Mouse (Mus musculus) spleen, postnatal 36 days (tissue): Measurements from ENCODE around the gene Tcp11.

Experiments used
- DNase-seq, 2 experiments: peaks; one replicate each; pipeline ENCODE4 v3.0.0; 2022; ENCODE audit warnings: low spot score in 2 of 2, mixed read lengths in 1 of 2

Tcp11 gene

GRCm38 (mm10) chr17:28040620-28041019 is 39.8 kb downstream of the Tcp11 start:
- no peak for DNase-seq

GRCm38 (mm10) chr17:28036813-28037756 is 43.4 kb downstream of the Tcp11 start:
- DNase-seq = no peak

GRCm38 (mm10) chr17:28034986-28035385 is 45.5 kb downstream of the Tcp11 start:
- no peak for DNase-seq

- no peak for DNase-seq
These were observed 47.3 kb downstream of the Tcp11 start for GRCm38 (mm10) chr17:28033046-28033580.

DNA sequence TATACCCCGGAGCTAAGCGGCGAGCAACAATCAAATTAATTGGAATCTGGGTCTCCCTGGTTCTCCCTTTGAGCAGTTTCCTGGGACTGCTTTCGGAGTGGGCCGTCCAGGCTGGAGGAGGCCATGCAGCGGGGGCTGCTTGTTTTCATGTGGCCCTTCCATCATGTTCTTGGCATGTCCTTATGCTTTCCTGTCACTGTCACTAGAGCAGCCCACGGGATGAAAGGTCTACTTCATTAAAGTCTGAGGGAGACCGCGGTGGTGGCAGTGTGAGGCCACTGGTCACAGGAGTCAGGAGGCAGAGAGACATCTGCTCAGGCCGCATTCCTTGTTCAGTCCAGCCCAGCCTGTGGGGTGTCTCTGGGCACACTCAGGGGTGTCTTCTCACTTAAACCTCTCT is 48.2 kb downstream of the Tcp11 start:
- no peak for DNase-seq

GRCm38 (mm10) chr17:28031281-28031941 is 49.0 kb downstream of the Tcp11 start:
- no peak for DNase-seq

GRCm38 (mm10) chr17:28030446-28030845 is 50.0 kb downstream of the Tcp11 start:
- no peak for DNase-seq

- no peak for DNase-seq
These were observed 51.1 kb downstream of the Tcp11 start for GRCm38 (mm10) chr17:28029308-28029707.

DNA sequence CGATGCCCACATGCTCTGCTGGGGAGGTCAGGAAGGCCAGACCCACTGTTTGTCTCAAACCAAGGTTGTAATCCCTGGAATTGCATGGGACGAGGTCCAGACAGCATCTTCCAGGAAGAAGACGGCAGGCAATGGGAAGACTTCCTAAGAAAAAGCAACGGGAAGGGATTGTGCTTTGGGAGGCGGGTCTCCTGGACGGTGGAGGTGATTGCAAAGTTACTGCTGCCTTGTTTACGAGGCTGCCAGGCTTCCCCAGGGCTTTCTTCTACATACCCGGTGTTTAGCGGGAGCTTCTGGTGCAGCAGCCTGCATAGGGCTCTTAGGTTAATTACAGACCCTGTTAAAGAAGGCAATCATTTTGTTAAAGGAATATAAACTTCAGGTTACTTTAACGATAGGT is 52.2 kb downstream of the Tcp11 start:
- no peak for DNase-seq

DNA sequence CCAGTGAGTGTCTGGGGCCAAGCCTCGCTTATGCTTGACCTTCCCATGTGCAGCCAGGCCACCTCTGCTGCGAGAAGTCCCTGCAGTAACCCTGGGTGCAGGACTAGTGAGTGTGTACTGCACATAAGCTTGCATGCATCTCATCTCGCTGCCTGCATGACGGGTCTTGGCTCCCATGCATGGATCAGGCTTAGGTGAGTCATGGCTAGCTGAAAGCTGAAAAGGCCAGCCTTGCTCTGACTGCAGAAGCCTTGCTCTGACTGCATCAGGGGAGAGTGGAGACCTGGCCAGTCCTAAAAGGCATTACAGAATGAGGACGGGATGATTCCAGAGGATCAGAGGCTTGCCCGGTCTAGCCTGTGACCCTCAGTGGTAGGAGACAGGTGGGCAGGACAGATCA is 53.2 kb downstream of the Tcp11 start:
- no peak for DNase-seq

GRCm38 (mm10) chr17:28026111-28026872 is 54.1 kb downstream of the Tcp11 start:
- DNase-seq = no peak

DNA sequence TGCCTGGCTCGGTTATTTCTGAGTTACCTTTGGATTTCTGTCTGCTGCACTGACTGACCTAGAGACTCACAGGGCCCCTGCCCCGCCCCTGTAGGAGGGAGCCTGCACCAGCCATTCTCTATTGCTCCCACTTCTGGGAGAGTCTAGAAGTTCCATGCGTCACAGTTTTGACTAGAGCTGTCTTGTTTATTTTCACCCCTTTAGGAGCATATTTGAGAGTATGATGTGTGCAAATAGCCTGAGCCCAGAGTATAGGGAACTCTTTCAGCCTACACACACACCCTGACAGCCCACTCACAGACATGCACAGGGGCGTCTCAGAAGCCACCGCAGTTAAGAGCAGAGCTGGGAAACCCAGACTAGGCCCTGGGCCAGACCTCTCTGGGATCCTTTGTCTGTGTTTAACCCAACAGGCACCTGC is 54.9 kb downstream of the Tcp11 start:
- DNase-seq = no peak

DNA sequence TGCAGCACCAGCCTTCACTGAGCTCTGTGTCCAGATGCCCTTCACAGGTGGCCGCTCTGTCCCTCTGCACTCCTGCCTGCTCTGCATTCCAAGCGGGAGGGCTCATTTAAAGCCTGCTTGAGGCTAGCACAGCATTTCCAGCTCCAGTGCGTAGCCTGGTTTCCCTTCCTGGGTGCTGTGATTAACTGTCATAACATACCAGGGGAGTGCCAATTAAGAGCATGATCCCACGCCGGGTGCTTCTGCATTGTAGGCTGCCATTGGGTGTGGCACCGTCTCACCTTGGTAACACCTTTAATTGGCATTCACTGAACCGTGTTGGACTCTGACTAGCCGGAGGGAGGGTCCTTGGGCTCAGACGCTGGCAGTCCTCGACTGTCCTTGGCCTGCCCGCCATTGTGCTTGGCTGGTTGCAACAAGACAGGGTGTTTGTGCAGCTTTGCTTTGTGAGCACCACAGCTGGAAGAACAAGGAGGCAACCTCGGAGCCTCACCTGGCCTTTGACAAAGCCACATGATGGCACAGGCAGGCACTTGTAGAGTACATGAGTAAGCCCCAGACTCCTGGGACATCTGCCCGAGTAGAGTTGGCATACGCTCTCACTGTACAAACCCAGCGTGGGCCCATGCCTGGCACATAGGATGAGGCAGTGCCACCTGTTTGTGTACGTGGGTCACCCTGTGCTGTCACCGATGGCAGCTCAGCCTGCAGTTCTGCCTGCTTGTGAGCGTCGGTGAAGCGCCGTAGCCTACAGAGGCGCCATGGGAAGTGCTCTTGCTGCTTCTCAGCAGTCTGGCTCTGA is 57.4 kb downstream of the Tcp11 start:
- no peak for DNase-seq

DNA sequence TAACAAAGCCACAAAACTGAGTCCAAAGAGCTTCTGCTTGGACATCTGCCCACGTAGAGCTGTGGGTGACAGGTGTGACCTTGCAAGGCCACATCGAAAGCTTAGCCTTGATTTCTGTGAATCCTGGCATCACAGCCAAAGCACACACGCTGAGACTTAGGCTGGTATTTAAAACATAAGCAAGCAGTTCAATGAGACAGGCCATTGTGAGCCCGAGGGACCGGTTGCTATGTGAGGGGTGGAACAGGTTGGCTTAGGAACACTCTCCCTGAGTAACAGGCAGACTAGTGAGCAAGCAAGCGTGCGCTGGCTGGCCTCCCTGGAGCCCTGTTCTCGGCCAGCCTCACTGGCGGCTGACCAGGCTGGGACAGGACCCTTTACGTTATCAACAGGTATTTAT is 58.5 kb downstream of the Tcp11 start:
- no peak for DNase-seq

GRCm38 (mm10) chr17:28019785-28020696 is 60.4 kb downstream of the Tcp11 start:
- DNase-seq = no peak

DNA sequence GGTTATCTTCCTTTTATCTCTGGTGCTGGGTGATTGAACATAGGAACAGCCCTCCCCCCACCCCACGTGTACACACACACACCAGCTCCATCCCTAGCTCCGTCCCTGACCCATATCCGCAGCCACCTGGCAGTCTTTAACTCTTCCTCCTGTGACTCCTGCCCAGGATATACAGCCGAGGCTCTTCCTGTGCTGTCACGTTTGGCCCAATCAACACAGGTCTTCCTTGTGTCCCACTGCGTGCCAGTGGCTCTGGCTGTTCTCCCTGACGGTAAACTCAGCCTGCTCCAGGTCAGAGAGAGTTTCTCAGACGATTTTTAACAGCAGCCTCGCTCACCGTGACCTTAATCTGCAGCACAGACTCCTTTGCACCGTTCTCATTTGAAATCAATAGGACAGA is 61.7 kb downstream of the Tcp11 start:
- no peak for DNase-seq

GRCm38 (mm10) chr17:28018344-28018743 is 62.1 kb downstream of the Tcp11 start:
- DNase-seq = no peak
